8 mouse cellular contexts compared by ENCODE assay signal in genomic region chr14:54653496-54653895, GRCm38 (mm10). TPM values are rescaled to one million over a fixed set of nuclear protein-coding genes. Genes with fewer than 3 reads are reported as not detected.
A peak's percentile ranks its signal among the peaks of the same experiment; 100 is the strongest.
DNase-seq lines count a peak whose midpoint lies in the region; ATAC-seq and TF ChIP-seq lines count a peak whose summit lies in the region.

No protein-coding gene starts in this region.

- H3K4me1 ChIP-seq in forebrain, embryonic 12.5 days: peaks cover 47% of the 10 kb centered on the region
- peaks cover 23% of the 10 kb centered on the region for H3K4me1 ChIP-seq in liver, embryonic 16.5 days (ENCODE audit: control insufficient read depth, low read depth, low read length)
- peaks cover 34% of the 10 kb centered on the region for H3K4me1 ChIP-seq in neural tube, embryonic 12.5 days
- H3K4me1 ChIP-seq in stomach, postnatal 0 days (replicated peaks; ENCODE audit: control insufficient read depth, insufficient read depth): 0 out of 2 replicates have a peak, but pooled peaks cover 4% of the 10 kb centered on the region

- H3K36me3 ChIP-seq in forebrain, embryonic 12.5 days (replicated peaks): peaks cover 62% of the 10 kb centered on the region
- peaks cover 51% of the 10 kb centered on the region for H3K36me3 ChIP-seq in liver, embryonic 16.5 days (ENCODE audit: control insufficient read depth, insufficient read depth)
- H3K36me3 ChIP-seq in neural tube, embryonic 12.5 days: peaks cover 62% of the 10 kb centered on the region
- peaks cover 34% of the 10 kb centered on the region for H3K36me3 ChIP-seq in stomach, postnatal 0 days (ENCODE audit: control insufficient read depth, insufficient read depth, low read length)

- peak overlapping the region; percentile 92 for H3K9ac ChIP-seq in forebrain, embryonic 12.5 days
- H3K9ac ChIP-seq in liver, embryonic 16.5 days (ENCODE audit: low read depth, low read length): peak overlapping the region; percentile 77
- H3K9ac ChIP-seq in neural tube, embryonic 12.5 days: peak overlapping the region; percentile 82
- peak overlapping the region; percentile 69 for H3K9ac ChIP-seq in stomach, postnatal 0 days (ENCODE audit: low read length)

- intact Hi-C loops in heart, postnatal 10 days (cut with DNase I): loop anchor here (5.0 kb wide), 1 partner anchor 34 kb away; the partner anchor contains the start of genes 1700123O20Rik and Acin1

- WGBS in forebrain, embryonic 12.5 days: under 1% methylated on average over 12 of the region's 12 CpGs
- 1% methylated on average over 12 of the region's 12 CpGs for WGBS in liver, embryonic 16.5 days (ENCODE audit: insufficient replicate concordance)
- 0% methylated on average over 12 of the region's 12 CpGs for WGBS in neural tube, embryonic 12.5 days
- 2% methylated on average over 12 of the region's 12 CpGs for WGBS in stomach, postnatal 0 days

- peak; percentile 91 for DNase-seq in ES-CJ7 (ENCODE audit: low read depth, low spot score)
- peak; percentile 85 for DNase-seq in c-Kit-positive CD71-positive TER-119-positive erythroid progenitor cells, embryonic 14.5 days (ENCODE audit: low spot score)
- DNase-seq in heart, postnatal 10 days: peak; percentile 91
- peak; percentile 86 to 92 for DNase-seq in kidney, postnatal 4 days
- peak; percentile 91 for DNase-seq in stomach, postnatal 0 days (ENCODE audit: low spot score)

- peak overlapping the region; percentile 92 for H3K4me2 ChIP-seq in forebrain, embryonic 12.5 days
- H3K4me2 ChIP-seq in liver, embryonic 16.5 days (ENCODE audit: low read depth, low read length): peak overlapping the region; percentile 71
- H3K4me2 ChIP-seq in neural tube, embryonic 12.5 days (replicated peaks): peak overlapping the region; percentile 81
- H3K4me2 ChIP-seq in stomach, postnatal 0 days (replicated peaks; ENCODE audit: low read depth): peak overlapping the region; percentile 72

- peak overlapping the region; percentile 90 for H3K27ac ChIP-seq in forebrain, embryonic 12.5 days
- H3K27ac ChIP-seq in liver, embryonic 16.5 days (ENCODE audit: low read length): peak overlapping the region; percentile 63
- H3K27ac ChIP-seq in neural tube, embryonic 12.5 days: peak overlapping the region; percentile 21; the same call in 1 of the 2 replicates
- peak overlapping the region; percentile 53 for H3K27ac ChIP-seq in stomach, postnatal 0 days (replicated peaks)

- H3K4me3 ChIP-seq in forebrain, embryonic 12.5 days (replicated peaks): peak overlapping the region; percentile 62
- peak overlapping the region; percentile 74 for H3K4me3 ChIP-seq in liver, embryonic 16.5 days (ENCODE audit: low read depth, low read length)
- H3K4me3 ChIP-seq in neural tube, embryonic 12.5 days: peak overlapping the region; percentile 68
- peak overlapping the region; percentile 48 for H3K4me3 ChIP-seq in stomach, postnatal 0 days (ENCODE audit: low read depth, low read length)

- peak; percentile 89 for ATAC-seq in forebrain, embryonic 12.5 days (ENCODE audit: low FRiP score)
- ATAC-seq in liver, embryonic 16.5 days (ENCODE audit: low read depth): peak; percentile 90
- ATAC-seq in neural tube, embryonic 12.5 days (ENCODE audit: low FRiP score, low read depth): peak; percentile 83
- peak; percentile 88 for ATAC-seq in stomach, postnatal 0 days (ENCODE audit: low FRiP score, low TSS enrichment)

- H3K9me3 ChIP-seq in forebrain, embryonic 12.5 days: no peaks in the 10 kb centered on the region
- no peaks in the 10 kb centered on the region for H3K9me3 ChIP-seq in liver, embryonic 16.5 days (replicated peaks; ENCODE audit: control insufficient read depth, low read length)
- H3K9me3 ChIP-seq in neural tube, embryonic 12.5 days: no peaks in the 10 kb centered on the region
- H3K9me3 ChIP-seq in stomach, postnatal 0 days (ENCODE audit: control insufficient read depth, low read length): no peaks in the 10 kb centered on the region

- no peaks in the 10 kb centered on the region for H3K27me3 ChIP-seq in forebrain, embryonic 12.5 days
- no peaks in the 10 kb centered on the region for H3K27me3 ChIP-seq in liver, embryonic 16.5 days (ENCODE audit: control insufficient read depth, insufficient read depth, low read depth, low read length)
- no peaks in the 10 kb centered on the region for H3K27me3 ChIP-seq in neural tube, embryonic 12.5 days (replicated peaks)
- no peaks in the 10 kb centered on the region for H3K27me3 ChIP-seq in stomach, postnatal 0 days (ENCODE audit: control insufficient read depth, insufficient read depth, low read length)

- TF ChIP-seq CTCF in stomach, postnatal 0 days (IDR thresholded peaks at IDR 0.05; ENCODE audit: low read depth): peak; percentile 33

- TF ChIP-seq EP300 in stomach, postnatal 0 days (optimal IDR thresholded peaks at IDR 0.05): no peak

RNA-seq across cellular contexts. Expression of gene Cdh24, which starts 12.3 kb away (rescaled TPM):
- 9.8 and 10.7 TPM in 2 replicates for polyA plus RNA-seq in forebrain, embryonic 12.5 days (2016; fragmentation: Nextera tagmentation; extraction: Ambion mirVana)
- total RNA-seq in heart, postnatal 10 days (2021): 1 to 10 TPM; 1.3 TPM
- polyA plus RNA-seq in liver, embryonic 16.5 days (2015; fragmentation: Nextera tagmentation; extraction: Ambion mirVana): 0.13 and 0.25 TPM in 2 replicates
- 9.5 and 10.0 TPM in 2 replicates for polyA plus RNA-seq in neural tube, embryonic 12.5 days (2016; fragmentation: Nextera tagmentation; extraction: Ambion mirVana)
- polyA plus RNA-seq in stomach, postnatal 0 days (2015; fragmentation: Nextera tagmentation; extraction: Ambion mirVana): 0.63 and 0.68 TPM in 2 replicates

RNA-seq across cellular contexts. Expression of gene Gm17606, which starts 12.7 kb away (rescaled TPM):
- polyA plus RNA-seq in forebrain, embryonic 12.5 days (2016; fragmentation: Nextera tagmentation; extraction: Ambion mirVana): not detected in 2 replicates
- not detected for total RNA-seq in heart, postnatal 10 days (2021)
- polyA plus RNA-seq in liver, embryonic 16.5 days (2015; fragmentation: Nextera tagmentation; extraction: Ambion mirVana): not detected in 2 replicates
- not detected in 2 replicates for polyA plus RNA-seq in neural tube, embryonic 12.5 days (2016; fragmentation: Nextera tagmentation; extraction: Ambion mirVana)
- polyA plus RNA-seq in stomach, postnatal 0 days (2015; fragmentation: Nextera tagmentation; extraction: Ambion mirVana): not detected in 2 replicates

RNA-seq across cellular contexts. Expression of gene Psmb11, which starts 32.3 kb away (rescaled TPM):
- 0.04 TPM in 1 of 2 replicates, not detected in the other for polyA plus RNA-seq in forebrain, embryonic 12.5 days (2016; fragmentation: Nextera tagmentation; extraction: Ambion mirVana)
- not detected for total RNA-seq in heart, postnatal 10 days (2021)
- polyA plus RNA-seq in liver, embryonic 16.5 days (2015; fragmentation: Nextera tagmentation; extraction: Ambion mirVana): not detected in 2 replicates
- polyA plus RNA-seq in neural tube, embryonic 12.5 days (2016; fragmentation: Nextera tagmentation; extraction: Ambion mirVana): not detected in 2 replicates
- polyA plus RNA-seq in stomach, postnatal 0 days (2015; fragmentation: Nextera tagmentation; extraction: Ambion mirVana): 0.02 TPM in 1 of 2 replicates, not detected in the other

RNA-seq across cellular contexts. Expression of gene 1700123O20Rik, which starts 32.5 kb away (rescaled TPM):
- polyA plus RNA-seq in forebrain, embryonic 12.5 days (2016; fragmentation: Nextera tagmentation; extraction: Ambion mirVana): 87.5 and 89.7 TPM in 2 replicates
- total RNA-seq in heart, postnatal 10 days (2021): 10 to 100 TPM; 19.8 to 21.9 TPM
- 40.2 and 42.6 TPM in 2 replicates for polyA plus RNA-seq in liver, embryonic 16.5 days (2015; fragmentation: Nextera tagmentation; extraction: Ambion mirVana)
- polyA plus RNA-seq in neural tube, embryonic 12.5 days (2016; fragmentation: Nextera tagmentation; extraction: Ambion mirVana): 92.0 and 93.3 TPM in 2 replicates
- 60.8 and 61.7 TPM in 2 replicates for polyA plus RNA-seq in stomach, postnatal 0 days (2015; fragmentation: Nextera tagmentation; extraction: Ambion mirVana)

RNA-seq across cellular contexts. Expression of gene Acin1, which starts 33.2 kb away (rescaled TPM):
- 188 and 190 TPM in 2 replicates for polyA plus RNA-seq in forebrain, embryonic 12.5 days (2016; fragmentation: Nextera tagmentation; extraction: Ambion mirVana)
- 100 to 1,000 TPM; 104 to 114 TPM for total RNA-seq in heart, postnatal 10 days (2021)
- polyA plus RNA-seq in liver, embryonic 16.5 days (2015; fragmentation: Nextera tagmentation; extraction: Ambion mirVana): 43.5 and 45.1 TPM in 2 replicates
- 140 and 167 TPM in 2 replicates for polyA plus RNA-seq in neural tube, embryonic 12.5 days (2016; fragmentation: Nextera tagmentation; extraction: Ambion mirVana)
- polyA plus RNA-seq in stomach, postnatal 0 days (2015; fragmentation: Nextera tagmentation; extraction: Ambion mirVana): 37.0 and 46.9 TPM in 2 replicates

Comparison
In these comparisons a context has a peak if more than half of its experiments do, and no peak if none do; other contexts are left out.
1. Peak in every context shown above with its lines: DNase-seq, ATAC-seq, H3K4me3 ChIP-seq and H3K27ac ChIP-seq.
2. H3K27ac ChIP-seq: peak in every context shown above with its lines; median percentile 90 in forebrain, embryonic 12.5 days; 63 in liver, embryonic 16.5 days; 53 in stomach, postnatal 0 days; 21 in neural tube, embryonic 12.5 days.